Mouse (Mus musculus) CH12.LX (cell line): Measurements from ENCODE around the gene Col20a1. TPM values are rescaled to one million over a fixed set of nuclear protein-coding genes. Genes with fewer than 3 reads are reported as not detected.

Experiments
- DNase-seq: peaks from one replicate; pipeline ENCODE4 v3.0.0-alpha.2; 2013; ENCODE audit errors: extremely low read depth
- H3K27ac ChIP-seq: 2 replicates; pipeline ENCODE4 v1.5.1; 2012; ENCODE audit warnings: low read depth, mild to moderate bottlenecking, control low read depth, moderate library complexity; ENCODE audit not compliant: insufficient read depth
- H3K27me3 ChIP-seq: replicated peaks from 2 replicates; pipeline ENCODE3; 2012; ENCODE audit warnings: inconsistent platforms
- H3K36me3 ChIP-seq, 2 experiments: replicated peaks in 1 of 2; 2 replicates each; pipeline versions ENCODE3 to v1.6.1; 2012; ENCODE audit warnings: inconsistent platforms in 1 of 2, low read length in 1 of 2, mild to moderate bottlenecking in 1 of 2, mixed read lengths in 1 of 2, moderate library complexity in 1 of 2; ENCODE audit not compliant: control insufficient read depth in 1 of 2, insufficient read depth in 1 of 2
- H3K4me1 ChIP-seq, 2 experiments: 2 replicates each; pipeline ENCODE4 v1.6.1; 2012; ENCODE audit warnings: inconsistent platforms in 1 of 2, moderate library complexity in 1 of 2; ENCODE audit not compliant: insufficient read depth in 2 of 2, control insufficient read depth in 1 of 2
- H3K4me2 ChIP-seq: 2 replicates; pipeline ENCODE4 v1.6.1; 2012; ENCODE audit warnings: low read depth, mild to moderate bottlenecking, control low read depth; ENCODE audit not compliant: poor library complexity, insufficient read depth, severe bottlenecking
- H3K4me3 ChIP-seq, 3 experiments: fragments of 150-350 bp in 1 of 3; sonication (generic) in 1 of 3; replicated peaks in 1 of 3; 2 replicates each; pipeline versions ENCODE3 to v1.5.1; 2011 to 2012; ENCODE audit warnings: low read depth in 2 of 3, low read length in 2 of 3, mild to moderate bottlenecking in 2 of 3, moderate library complexity in 2 of 3, control low read depth in 1 of 3, improper control_type of control experiment in 1 of 3, inconsistent platforms in 1 of 3, mixed read lengths in 1 of 3; ENCODE audit not compliant: poor library complexity in 1 of 3
- H3K79me2 ChIP-seq: replicated peaks from 2 replicates; pipeline ENCODE4 v1.6.1; 2012; ENCODE audit warnings: mild to moderate bottlenecking, moderate library complexity; ENCODE audit not compliant: control insufficient read depth, poor library complexity, insufficient read depth, severe bottlenecking; ENCODE audit errors: extremely low read depth
- H3K9ac ChIP-seq: 2 replicates; pipeline ENCODE4 v1.6.1; 2012; ENCODE audit warnings: low read depth, mild to moderate bottlenecking, control low read depth, moderate library complexity; ENCODE audit not compliant: insufficient read depth
- H3K9me3 ChIP-seq: replicated peaks from 2 replicates; pipeline ENCODE3; 2012; ENCODE audit warnings: low read length, inconsistent platforms, mixed read lengths
- CHD1 ChIP-seq: IDR thresholded peaks from 2 replicates; pipeline ENCODE4 v1.6.1; 2012; ENCODE audit warnings: low read depth, low read length, improper control_type of control experiment, inconsistent platforms
- CHD2 ChIP-seq: IDR thresholded peaks from 2 replicates; pipeline ENCODE4 v1.6.1; 2011; ENCODE audit warnings: low read length, improper control_type of control experiment
- CTCF ChIP-seq, 2 experiments: IDR thresholded peaks in 1 of 2; conservative IDR thresholded peaks in 1 of 2; 2 replicates each; pipeline ENCODE4 v1.5.1; 2011 to 2012; ENCODE audit warnings: low read depth in 2 of 2, low read length in 2 of 2, improper control_type of control experiment in 1 of 2, inconsistent platforms in 1 of 2, mild to moderate bottlenecking in 1 of 2, moderate library complexity in 1 of 2
- ELF1 ChIP-seq: IDR thresholded peaks from 2 replicates; pipeline ENCODE4 v1.6.1; 2014; ENCODE audit warnings: low read depth, mild to moderate bottlenecking, inconsistent platforms, low read length, improper control_type of control experiment
- EP300 ChIP-seq: IDR thresholded peaks from 2 replicates; pipeline ENCODE4 v1.6.1; 2011; ENCODE audit warnings: low read length, improper control_type of control experiment
- HCFC1 ChIP-seq: IDR thresholded peaks from 2 replicates; pipeline ENCODE4 v1.6.1; 2012; ENCODE audit warnings: low read depth, mild to moderate bottlenecking, inconsistent platforms, low read length, improper control_type of control experiment
- IRF4 ChIP-seq: IDR thresholded peaks from 2 replicates; pipeline ENCODE4 v1.6.1; 2014; ENCODE audit warnings: low read depth, mild to moderate bottlenecking, inconsistent platforms, low read length, improper control_type of control experiment
- JUN ChIP-seq: IDR thresholded peaks from 2 replicates; pipeline ENCODE4 v1.6.1; 2011; ENCODE audit warnings: low read depth, mild to moderate bottlenecking, low read length, improper control_type of control experiment, moderate library complexity; ENCODE audit not compliant: insufficient read depth
- MAX ChIP-seq: IDR thresholded peaks from 2 replicates; pipeline ENCODE4 v1.6.1; 2011; ENCODE audit warnings: low read length, improper control_type of control experiment
- MAZ ChIP-seq: IDR thresholded peaks from 2 replicates; pipeline ENCODE4 v1.6.1; 2012; ENCODE audit warnings: low read depth, mild to moderate bottlenecking, inconsistent platforms, low read length, improper control_type of control experiment, moderate library complexity
- MEF2A ChIP-seq: IDR thresholded peaks from 2 replicates; pipeline ENCODE4 v1.6.1; 2014; ENCODE audit warnings: low read depth, mild to moderate bottlenecking, inconsistent platforms, low read length, improper control_type of control experiment, borderline replicate concordance
- MYC ChIP-seq: IDR thresholded peaks from 2 replicates; pipeline ENCODE4 v1.6.1; 2011; ENCODE audit warnings: low read depth, mild to moderate bottlenecking, improper control_type of control experiment, low read length
- PAX5 ChIP-seq: IDR thresholded peaks from 2 replicates; pipeline ENCODE4 v1.6.1; 2012; ENCODE audit warnings: low read length, inconsistent platforms, mixed read lengths
- POLR2A ChIP-seq: IDR thresholded peaks from 2 replicates; pipeline ENCODE4 v1.6.1; 2011; ENCODE audit warnings: low read depth, mild to moderate bottlenecking, improper control_type of control experiment, low read length
- POLR2AphosphoS2 ChIP-seq: IDR thresholded peaks from 2 replicates; pipeline ENCODE4 v1.6.1; 2011; ENCODE audit warnings: low read depth, low read length, improper control_type of control experiment
- RCOR1 ChIP-seq: conservative IDR thresholded peaks from 2 replicates; pipeline ENCODE4 v1.6.1; 2012; ENCODE audit warnings: low read depth, mild to moderate bottlenecking, inconsistent platforms, low read length, improper control_type of control experiment
- SIN3A ChIP-seq: IDR thresholded peaks from 2 replicates; pipeline ENCODE4 v1.6.1; 2012; ENCODE audit warnings: low read length, improper control_type of control experiment, inconsistent platforms
- TBP ChIP-seq: conservative IDR thresholded peaks from 2 replicates; pipeline ENCODE4 v1.6.1; 2011; ENCODE audit warnings: low read depth, low read length, improper control_type of control experiment
- TCF12 ChIP-seq: IDR thresholded peaks from 2 replicates; pipeline ENCODE4 v1.6.1; 2014; ENCODE audit warnings: low read depth, mild to moderate bottlenecking, inconsistent platforms, low read length, improper control_type of control experiment
- USF1 ChIP-seq: IDR thresholded peaks from 2 replicates; pipeline ENCODE4 v1.6.1; 2014; ENCODE audit warnings: low read depth, mild to moderate bottlenecking, inconsistent platforms, low read length, improper control_type of control experiment
- ZC3H11A ChIP-seq: IDR thresholded peaks from 2 replicates; pipeline ENCODE4 v1.6.1; 2012; ENCODE audit warnings: low read depth, mild to moderate bottlenecking, inconsistent platforms, low read length, improper control_type of control experiment
- ZKSCAN1 ChIP-seq: IDR thresholded peaks from 2 replicates; pipeline ENCODE4 v1.6.1; 2012; ENCODE audit warnings: low read depth, inconsistent platforms, low read length, improper control_type of control experiment, borderline replicate concordance
- ZMIZ1 ChIP-seq: IDR thresholded peaks from 2 replicates; pipeline ENCODE4 v1.6.1; 2012; ENCODE audit warnings: low read depth, mild to moderate bottlenecking, inconsistent platforms, low read length, improper control_type of control experiment
- dilution Hi-C: fragments of 300-500 bp; cut with MboI; formaldehyde crosslinking; loops from 2 replicates; pipeline ENCODE4 v1.14.3; 2020; ENCODE audit warnings: low sequenced_read_pairs; ENCODE audit not compliant: extremely low pct_unique_long_range_greater_than_20kb, extremely low pct_ligation_motif_present
- in situ Hi-C: fragments of 300-500 bp; cut with MboI; formaldehyde crosslinking; loops from 3 replicates; pipeline ENCODE4 v1.14.3; 2019; ENCODE audit warnings: low sequenced_read_pairs, low pct_ligation_motif_present, low pct_unique_long_range_greater_than_20kb, mixed read lengths
- polyA plus RNA-seq: library from polyadenylated mRNA; unstranded; fragments of >175 nt; gene quantifications from 2 replicates; pipeline ENCODE4 v1.2.1, GENCODE M21; 2012; ENCODE audit warnings: low read depth; ENCODE audit not compliant: insufficient read length
- total RNA-seq, 2 experiments: library from RNA; depleted of rRNA; stranded (reverse); fragments of 300-350 nt in 1 of 2; fragments of >200 nt in 1 of 2; gene quantifications; 2 replicates each; pipeline ENCODE4 v1.2.3; 2012 to 2014

The Col20a1 gene
- total and polyA plus RNA-seq, 3 experiments = 0.52 to 2.2 (median 0.68) TPM

DNA sequence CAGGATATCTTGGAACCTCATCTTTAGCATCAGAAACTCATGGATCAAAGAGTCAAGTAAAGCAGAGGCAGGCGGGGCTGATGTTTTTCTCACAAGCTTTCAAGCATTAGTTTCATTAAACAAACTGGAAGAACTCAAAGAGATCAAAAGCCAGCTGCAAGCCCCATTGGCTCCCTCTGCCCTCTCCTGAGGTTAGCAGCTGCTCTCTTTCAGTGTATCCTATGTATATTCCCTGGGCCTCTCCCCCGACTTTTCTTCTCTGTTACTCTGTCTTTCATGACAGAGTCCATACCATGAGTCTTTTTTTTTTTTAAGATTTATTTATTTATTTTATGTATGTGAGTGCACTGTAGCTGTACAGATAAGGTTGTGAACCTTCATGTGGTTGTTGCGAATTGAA lies 26.1 kb upstream of the Col20a1 start:
- no peak overlapping the region for H3K4me2 ChIP-seq
- H3K27me3 ChIP-seq = peaks cover 72% of the 10 kb centered on the region
- H3K27ac ChIP-seq = no peak overlapping the region
- TF ChIP-seq MAZ (no peak), CHD2 (no peak), MAX (no peak), TCF12 (no peak), CHD1 (no peak), ZKSCAN1 (no peak), MYC (no peak), JUN (no peak), ELF1 (no peak), HCFC1 (no peak), MEF2A (no peak), EP300 (no peak), IRF4 (no peak), SIN3A (no peak), CTCF (conservative IDR thresholded peaks at IDR 0.05 in 1 of 2, IDR thresholded peaks at IDR 0.05 in 1 of 2; ENCODE audit: low read depth in 2 of 2, low read length in 2 of 2) (no peak), TBP (no peak), POLR2AphosphoS2 (no peak), ZC3H11A (no peak), POLR2A (no peak)
- no peak for DNase-seq
- H3K4me1 ChIP-seq = no peaks in the 10 kb centered on the region; a peak in 1 of 4 replicates
- dilution Hi-C loops (no loop called here), in situ Hi-C loops (no loop called here)
- no peaks in the 10 kb centered on the region for H3K36me3 ChIP-seq
- H3K4me3 ChIP-seq = no peak overlapping the region
- H3K79me2 ChIP-seq = no peaks in the 10 kb centered on the region
- no peak overlapping the region for H3K9ac ChIP-seq
- H3K9me3 ChIP-seq = no peaks in the 10 kb centered on the region

- dilution Hi-C loops (no loop called here), in situ Hi-C loops (no loop called here)
- H3K4me1 ChIP-seq = peaks cover 0 to 9% of the 10 kb centered on the region in 2 experiments; a peak in 2 of 4 replicates
- no peak overlapping the region for H3K4me3 ChIP-seq
- H3K36me3 ChIP-seq = no peaks in the 10 kb centered on the region
- H3K9me3 ChIP-seq = no peaks in the 10 kb centered on the region
- no peak for DNase-seq
- TF ChIP-seq TBP (no peak), JUN (no peak), CHD2 (no peak), MYC (no peak), RCOR1 (no peak), EP300 (no peak), POLR2A (no peak), CHD1 (no peak), ZC3H11A (no peak), PAX5 (no peak), MEF2A (no peak), IRF4 (no peak), USF1 (no peak), ZMIZ1 (no peak)
- H3K9ac ChIP-seq = no peak overlapping the region
- no peak overlapping the region for H3K27ac ChIP-seq
- peaks cover 6% of the 10 kb centered on the region for H3K79me2 ChIP-seq
- H3K4me2 ChIP-seq = no peak overlapping the region
- peaks cover 49% of the 10 kb centered on the region for H3K27me3 ChIP-seq
Observed at GRCm38 (mm10) chr2:180962616-180963308, 23.6 kb upstream of the Col20a1 start.
